Mouse (Mus musculus): ENCODE data around the gene Tet3. TPM values are rescaled to one million over a fixed set of nuclear protein-coding genes. Genes with fewer than 3 reads are reported as not detected.

The Tet3 gene
- polyA plus RNA-seq (2017; shearing (Covaris generic)), result 66.2 TPM

GRCm38 (mm10) chr6:83459034-83459644, at the start of gene Tet3:
Tet3 (minus strand) TSS chr6:83459084.

DNA sequence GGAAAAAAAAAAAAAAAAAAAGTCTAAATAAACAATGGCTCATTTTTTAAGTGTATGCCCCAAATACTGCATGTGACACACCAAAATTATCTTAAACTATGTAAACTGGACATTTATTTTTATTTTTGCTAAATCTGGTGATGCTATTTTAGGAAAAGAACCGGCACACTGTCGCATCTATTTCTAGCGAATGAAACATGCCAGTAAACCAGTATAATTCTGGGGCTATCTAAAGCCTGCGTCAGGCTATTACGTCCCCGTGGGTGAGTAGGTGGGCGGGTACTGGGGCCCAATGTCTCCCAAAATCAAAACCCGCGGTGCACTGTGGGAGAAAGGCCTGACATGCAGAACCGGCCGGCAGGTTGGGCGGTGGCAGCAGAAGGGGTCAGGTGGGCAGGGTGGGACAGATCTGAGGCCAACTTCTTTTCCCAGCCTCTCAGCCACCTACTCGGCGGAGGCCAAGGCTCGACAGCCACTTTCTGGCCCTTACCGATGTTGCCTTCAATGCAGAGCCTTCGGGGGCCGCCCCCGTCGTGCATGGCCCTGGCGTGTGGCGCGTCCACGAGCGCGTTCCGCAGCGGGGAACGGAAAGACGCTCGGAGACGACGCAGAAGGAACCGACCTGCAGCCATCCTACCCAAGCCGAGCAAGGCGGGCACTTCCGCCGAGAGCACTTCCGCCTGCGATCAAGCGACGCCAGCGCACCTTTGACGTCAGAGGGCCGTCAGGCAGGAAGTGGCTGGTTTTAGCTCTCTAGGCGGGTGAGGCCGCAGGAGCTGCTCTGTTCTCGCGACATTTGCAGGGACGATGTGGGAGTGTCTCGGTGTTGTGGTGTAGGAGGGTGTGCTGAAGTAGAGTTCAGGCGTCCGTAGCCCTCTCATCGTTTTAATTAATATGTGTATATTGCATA, 47.6 kb upstream of the Tet3 start, which contains the start of gene Dguok:
Gene Dguok, minus strand, starts transcription at position 712 of the 910 bp plus-strand sequence.

GRCm38 (mm10) chr6:83348873-83349272, 110.0 kb downstream of the Tet3 start, which contains the start of gene Bola3:
Bola3 (plus strand) TSS chr6:83349147.

GRCm38 (mm10) chr6:83325525-83326393, 133.1 kb downstream of the Tet3 start, which contains the start of the genes Mthfd2 and Mob1a:
Mthfd2 (minus strand) TSS chr6:83325908.
Mob1a (plus strand) TSS chr6:83326016.

Other genes starting within 250 kb of the Tet3 start
- 0.39 TPM for gene Slc4a5, start 239.3 kb downstream of the Tet3 start, polyA plus RNA-seq (2017; shearing (Covaris generic))
- 72.1 TPM for gene Mthfd2, start 133.2 kb downstream of the Tet3 start, polyA plus RNA-seq (2017; shearing (Covaris generic))
- gene Mob1a, start 133.1 kb downstream of the Tet3 start, polyA plus RNA-seq (2017; shearing (Covaris generic)), result 160 TPM
- 102 TPM for gene Bola3, start 109.9 kb downstream of the Tet3 start, polyA plus RNA-seq (2017; shearing (Covaris generic))
- 130 TPM for gene Dguok, start 47.9 kb upstream of the Tet3 start, polyA plus RNA-seq (2017; shearing (Covaris generic))
- gene Actg2, start 77.2 kb upstream of the Tet3 start, polyA plus RNA-seq (2017; shearing (Covaris generic)), result 11.8 TPM
- gene Stambp, start 113.6 kb upstream of the Tet3 start, polyA plus RNA-seq (2017; shearing (Covaris generic)), result 32.3 TPM
- not detected for gene Clec4f, start 197.1 kb upstream of the Tet3 start, polyA plus RNA-seq (2017; shearing (Covaris generic))
- 0.12 TPM for gene Cd207, start 218.8 kb upstream of the Tet3 start, polyA plus RNA-seq (2017; shearing (Covaris generic))

All from CD4-positive, CD25-positive, alpha-beta regulatory T cell (primary cell).